Mouse (Mus musculus): ENCODE data around the gene 1700016K19Rik.

The 1700016K19Rik gene

GRCm38 (mm10) chr11:75999440-76000155, at the start of gene 1700016K19Rik:
Gene 1700016K19Rik (plus strand): TSS chr11:75999912.
- DNase-seq: peak; percentile 74 to 81

- DNase-seq: no peak
These were observed 49.3 kb upstream of the 1700016K19Rik start for GRCm38 (mm10) chr11:75950459-75950858.

GRCm38 (mm10) chr11:75951895-75952294, 47.8 kb upstream of the 1700016K19Rik start:
- DNase-seq: no peak

GRCm38 (mm10) chr11:75954896-75955295, 44.8 kb upstream of the 1700016K19Rik start:
- DNase-seq: no peak

- no peak for DNase-seq
These were observed 43.1 kb upstream of the 1700016K19Rik start for GRCm38 (mm10) chr11:75956651-75957050.

- no peak for DNase-seq
These were observed 42.4 kb upstream of the 1700016K19Rik start for GRCm38 (mm10) chr11:75957124-75957832.

GRCm38 (mm10) chr11:75961782-75962181, 37.9 kb upstream of the 1700016K19Rik start:
- no peak for DNase-seq

GRCm38 (mm10) chr11:75963730-75964475, 35.8 kb upstream of the 1700016K19Rik start:
- DNase-seq: no peak

- no peak for DNase-seq
These were observed 35.3 kb upstream of the 1700016K19Rik start for GRCm38 (mm10) chr11:75964476-75964730.

- DNase-seq: no peak
These were observed 33.9 kb upstream of the 1700016K19Rik start for GRCm38 (mm10) chr11:75965674-75966400.

- DNase-seq: peak; percentile 69 to 74
These were observed 33.0 kb upstream of the 1700016K19Rik start for GRCm38 (mm10) chr11:75966401-75967372.

- no peak for DNase-seq
These were observed 31.0 kb upstream of the 1700016K19Rik start for GRCm38 (mm10) chr11:75968761-75969160.

- DNase-seq: no peak
These were observed 29.1 kb upstream of the 1700016K19Rik start for GRCm38 (mm10) chr11:75970629-75971028.

GRCm38 (mm10) chr11:75972188-75972587, 27.5 kb upstream of the 1700016K19Rik start:
- no peak for DNase-seq

- no peak for DNase-seq
These were observed 26.7 kb upstream of the 1700016K19Rik start for GRCm38 (mm10) chr11:75972916-75973567.

GRCm38 (mm10) chr11:75973988-75974387, 25.7 kb upstream of the 1700016K19Rik start:
- DNase-seq: no peak

GRCm38 (mm10) chr11:75976748-75977147, 23.0 kb upstream of the 1700016K19Rik start:
- peak; percentile 73 to 87 for DNase-seq

GRCm38 (mm10) chr11:75978051-75978450, 21.7 kb upstream of the 1700016K19Rik start:
- peak; percentile 17 to 58 for DNase-seq

- peak in 1 of 2 experiments; percentile 38 for DNase-seq
These were observed 19.3 kb upstream of the 1700016K19Rik start for GRCm38 (mm10) chr11:75980413-75980812.

GRCm38 (mm10) chr11:75983194-75983593, 16.5 kb upstream of the 1700016K19Rik start:
- no peak for DNase-seq

GRCm38 (mm10) chr11:75984581-75984980, 15.1 kb upstream of the 1700016K19Rik start:
- no peak for DNase-seq

Data from thymus, adult 18-20 months (tissue).